Mouse (Mus musculus) erythroblast, embryonic 14.5 days (primary cell): ENCODE measurements around the gene Scnn1g.

ENCODE experiments used
- GATA1 ChIP-seq: IDR thresholded peaks from 2 replicates; pipeline ENCODE4 v1.6.1; 2012; ENCODE audit warnings: low read length, inconsistent platforms, mixed read lengths
- TAL1 ChIP-seq: IDR thresholded peaks from 3 replicates; pipeline ENCODE4 v1.6.1; 2012; ENCODE audit warnings: low read length, inconsistent platforms, mixed read lengths

GRCm38 (mm10) chr7:121807726-121808580 lies 73.7 kb downstream of the Scnn1g start:
- TF ChIP-seq TAL1 (no peak), GATA1 (no peak)
